Mouse (Mus musculus): Measurements from ENCODE around the gene Zcchc17.

GRCm38 (mm10) chr4:130389496-130389895 is 29.8 kb upstream of the Zcchc17 start:
- TF ChIP-seq POLR2AphosphoS2 (IDR thresholded peaks at IDR 0.05; ENCODE audit: low read depth, low read length), result no peak
- TF ChIP-seq CTCF (conservative IDR thresholded peaks at IDR 0.05 in 1 of 2, IDR thresholded peaks at IDR 0.05 in 1 of 2; ENCODE audit: low read depth in 2 of 2, low read length in 2 of 2), result no peak
- no peak for TF ChIP-seq TCF12 (IDR thresholded peaks at IDR 0.05; ENCODE audit: low read depth, low read length)
- no peak for TF ChIP-seq GABPA (IDR thresholded peaks at IDR 0.05; ENCODE audit: insufficient replicate concordance, low read depth, low read length)
- TF ChIP-seq POLR2A (IDR thresholded peaks at IDR 0.05; ENCODE audit: low read depth, low read length), result no peak
- no peak for TF ChIP-seq USF2 (conservative IDR thresholded peaks at IDR 0.05; ENCODE audit: low read depth, low read length)
- TF ChIP-seq MAX (IDR thresholded peaks at IDR 0.05; ENCODE audit: low read length), result no peak
- TF ChIP-seq MXI1 (IDR thresholded peaks at IDR 0.05; ENCODE audit: low read depth, low read length), result no peak
- TF ChIP-seq SMC3 (IDR thresholded peaks at IDR 0.05; ENCODE audit: low read depth, low read length), result no peak
- TF ChIP-seq JUND (conservative IDR thresholded peaks at IDR 0.05; ENCODE audit: low read depth, low read length), result no peak
